Mouse (Mus musculus): ENCODE data around the gene Sbk2. TPM values are rescaled to one million over a fixed set of nuclear protein-coding genes. Genes with fewer than 3 reads are reported as not detected.

Gene Sbk2
- polyA plus RNA-seq, 1 experiment from 2014 or later, result 0.56 TPM

DNA sequence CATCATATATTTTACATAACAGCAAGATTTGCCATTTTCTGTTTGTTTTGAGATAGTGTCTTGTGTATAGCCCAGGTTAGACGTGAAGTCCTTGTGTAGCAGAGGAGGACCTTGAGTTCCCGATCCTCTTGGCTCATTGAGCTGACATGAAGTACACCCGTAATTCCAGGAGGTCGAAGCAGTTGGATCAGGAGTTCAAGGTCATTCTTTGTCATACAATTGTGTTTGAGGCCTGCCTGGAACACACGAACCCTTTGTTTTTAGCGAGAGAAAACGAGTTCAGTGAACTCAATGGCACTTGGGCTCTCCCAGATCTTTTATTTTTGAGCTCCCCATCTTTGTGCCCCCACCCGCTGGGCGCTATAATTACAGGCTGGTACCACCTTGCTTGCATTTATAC, 61.8 kb downstream of the Sbk2 start:
- Histone ChIP-seq H3K4me1 (ENCODE audit: control insufficient read depth, insufficient read depth, low read length) (no peaks in the 10 kb centered on the region), H3K4me2 (ENCODE audit: low read depth, low read length) (no peak overlapping the region), H3K27me3 (replicated peaks; ENCODE audit: control insufficient read depth, insufficient read depth, low read length) (no peaks in the 10 kb centered on the region; the same call in 1 of the 2 replicates), H3K9me3 (ENCODE audit: control insufficient read depth, low read length) (no peaks in the 10 kb centered on the region; the same call in 1 of the 2 replicates), H3K9ac (ENCODE audit: low read depth, low read length) (no peak overlapping the region), H3K27ac (ENCODE audit: low read length) (no peak overlapping the region), H3K36me3 (ENCODE audit: control insufficient read depth, insufficient read depth, low read length) (no peaks in the 10 kb centered on the region), H3K4me3 (ENCODE audit: low read length) (no peak overlapping the region)
- 75% methylated on average over 9 of the region's 9 CpGs for WGBS
- no peak for ATAC-seq

DNA sequence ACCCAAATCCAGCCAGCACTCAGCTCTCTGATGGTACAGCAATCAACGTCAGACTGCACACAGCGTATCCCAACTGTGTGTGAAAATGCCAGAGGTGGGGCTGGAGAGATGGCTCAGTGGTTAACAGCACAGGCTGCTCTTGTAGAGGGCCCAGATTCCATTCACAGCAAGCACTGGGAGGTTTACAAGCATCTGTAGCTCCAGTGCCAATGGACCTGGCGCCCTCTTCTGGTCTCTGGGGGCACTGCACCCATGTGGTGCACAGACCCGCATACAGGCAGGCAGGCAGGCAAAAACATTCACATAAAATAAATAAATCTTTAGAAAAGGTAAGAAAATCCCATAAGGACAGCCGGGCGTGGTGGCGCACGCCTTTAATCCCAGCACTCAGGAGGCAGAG, 63.0 kb downstream of the Sbk2 start:
- Histone ChIP-seq H3K27ac (ENCODE audit: low read length) (no peak overlapping the region), H3K9me3 (ENCODE audit: control insufficient read depth, low read length) (no peaks in the 10 kb centered on the region; the same call in 1 of the 2 replicates), H3K9ac (ENCODE audit: low read depth, low read length) (no peak overlapping the region), H3K4me3 (ENCODE audit: low read length) (no peak overlapping the region), H3K4me1 (ENCODE audit: control insufficient read depth, insufficient read depth, low read length) (no peaks in the 10 kb centered on the region), H3K4me2 (ENCODE audit: low read depth, low read length) (no peak overlapping the region), H3K36me3 (ENCODE audit: control insufficient read depth, insufficient read depth, low read length) (no peaks in the 10 kb centered on the region), H3K27me3 (replicated peaks; ENCODE audit: control insufficient read depth, insufficient read depth, low read length) (no peaks in the 10 kb centered on the region; the same call in 1 of the 2 replicates)
- no peak for ATAC-seq
- WGBS, result 52% methylated on average over 8 of the region's 8 CpGs

DNA sequence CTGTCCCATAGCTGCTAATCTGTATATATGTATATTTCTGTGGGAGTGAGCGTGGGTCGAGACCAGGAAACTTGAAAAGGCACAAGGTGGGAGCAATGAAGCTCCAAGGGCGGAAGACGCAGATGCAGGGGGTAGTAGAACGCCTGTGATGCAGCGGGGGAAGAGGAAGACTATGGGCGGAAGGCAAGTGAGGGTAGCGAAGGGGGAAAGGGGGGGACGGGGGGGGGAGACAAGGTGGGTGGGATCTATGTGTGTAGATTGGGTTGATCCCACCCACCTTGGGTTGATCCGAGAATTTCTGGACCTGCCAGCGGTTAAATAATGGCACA, 63.7 kb downstream of the Sbk2 start:
- H3K9me3 ChIP-seq (ENCODE audit: control insufficient read depth, low read length), result no peaks in the 10 kb centered on the region; the same call in 1 of the 2 replicates
- H3K27me3 ChIP-seq (replicated peaks; ENCODE audit: control insufficient read depth, insufficient read depth, low read length), result no peaks in the 10 kb centered on the region; the same call in 1 of the 2 replicates
- no peaks in the 10 kb centered on the region for H3K36me3 ChIP-seq (ENCODE audit: control insufficient read depth, insufficient read depth, low read length)
- H3K27ac ChIP-seq (ENCODE audit: low read length), result no peak overlapping the region
- H3K4me1 ChIP-seq (ENCODE audit: control insufficient read depth, insufficient read depth, low read length), result no peaks in the 10 kb centered on the region
- H3K9ac ChIP-seq (ENCODE audit: low read depth, low read length), result no peak overlapping the region
- no peak overlapping the region for H3K4me3 ChIP-seq (ENCODE audit: low read length)
- WGBS, result 35% methylated on average over 11 of the region's 11 CpGs
- ATAC-seq, result no peak
- no peak overlapping the region for H3K4me2 ChIP-seq (ENCODE audit: low read depth, low read length)

DNA sequence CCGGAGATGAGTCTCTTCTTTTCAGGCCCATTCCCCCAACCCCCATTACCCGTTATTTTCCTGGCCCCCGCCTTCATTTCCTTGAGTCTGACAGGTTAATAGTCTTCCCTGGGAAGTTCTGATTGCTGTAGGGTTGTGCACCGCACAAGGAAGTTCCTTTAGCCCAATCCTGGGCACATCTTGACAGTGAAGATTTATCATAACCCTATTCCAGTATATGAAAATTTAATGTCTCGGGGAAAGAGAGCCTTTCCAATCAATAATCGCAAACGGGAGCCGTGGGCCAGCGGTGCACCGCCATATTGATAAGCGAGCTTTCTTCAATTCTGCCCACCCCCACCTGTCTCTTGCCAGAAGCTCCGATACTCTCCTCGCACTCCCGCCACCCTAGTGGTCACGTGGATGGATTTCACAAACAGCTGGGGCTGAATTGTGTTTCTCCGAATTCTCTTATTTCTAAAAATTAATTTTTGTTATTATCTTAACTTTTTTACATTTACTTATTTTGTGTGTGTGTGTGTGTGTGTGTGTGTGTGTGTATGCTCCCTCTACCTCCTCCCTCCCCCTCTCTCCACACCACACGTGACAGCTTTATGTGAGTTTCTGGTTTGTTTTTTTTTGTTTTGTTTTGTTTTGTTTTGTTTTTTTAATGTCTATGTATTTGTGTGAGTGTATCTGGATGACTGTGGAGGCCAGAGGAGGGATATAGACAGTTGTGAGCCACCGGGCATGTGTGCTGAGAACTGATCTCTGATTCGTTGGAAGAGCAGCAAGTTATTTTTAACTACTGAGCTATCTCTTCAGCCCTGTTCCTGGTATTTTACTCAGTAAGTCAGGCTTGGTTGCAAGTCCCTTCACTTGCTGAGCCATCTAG, 64.3 kb downstream of the Sbk2 start:
- H3K9ac ChIP-seq (ENCODE audit: low read depth, low read length), result peak overlapping the region; percentile 53
- no peak overlapping the region for H3K27ac ChIP-seq (ENCODE audit: low read length)
- WGBS, result 6% methylated on average over 19 of the region's 19 CpGs
- H3K27me3 ChIP-seq (replicated peaks; ENCODE audit: control insufficient read depth, insufficient read depth, low read length), result no peaks in the 10 kb centered on the region; the same call in 1 of the 2 replicates
- H3K4me1 ChIP-seq (ENCODE audit: control insufficient read depth, insufficient read depth, low read length), result no peaks in the 10 kb centered on the region
- peak overlapping the region; percentile 29 for H3K4me3 ChIP-seq (ENCODE audit: low read length)
- peak; percentile 61; the same call in 1 of the 2 replicates for ATAC-seq
- H3K36me3 ChIP-seq (ENCODE audit: control insufficient read depth, insufficient read depth, low read length), result no peaks in the 10 kb centered on the region
- H3K9me3 ChIP-seq (ENCODE audit: control insufficient read depth, low read length), result no peaks in the 10 kb centered on the region; the same call in 1 of the 2 replicates
- peak overlapping the region; percentile 45 for H3K4me2 ChIP-seq (ENCODE audit: low read depth, low read length)

GRCm38 (mm10) chr7:4898851-4899648, 65.2 kb downstream of the Sbk2 start:
- Histone ChIP-seq H3K9me3 (ENCODE audit: control insufficient read depth, low read length) (no peaks in the 10 kb centered on the region; the same call in 1 of the 2 replicates), H3K4me3 (ENCODE audit: low read length) (peak overlapping the region; percentile 29), H3K4me1 (ENCODE audit: control insufficient read depth, insufficient read depth, low read length) (no peaks in the 10 kb centered on the region), H3K27me3 (replicated peaks; ENCODE audit: control insufficient read depth, insufficient read depth, low read length) (no peaks in the 10 kb centered on the region; the same call in 1 of the 2 replicates), H3K4me2 (ENCODE audit: low read depth, low read length) (peak overlapping the region; percentile 45), H3K9ac (ENCODE audit: low read depth, low read length) (peak overlapping the region; percentile 53), H3K36me3 (ENCODE audit: control insufficient read depth, insufficient read depth, low read length) (no peaks in the 10 kb centered on the region), H3K27ac (ENCODE audit: low read length) (no peak overlapping the region)
- ATAC-seq, result peak; percentile 61
- WGBS, result 18% methylated on average over 18 of the region's 18 CpGs

GRCm38 (mm10) chr7:4895186-4895585, 69.0 kb downstream of the Sbk2 start:
- WGBS, result 50% methylated on average over 11 of the region's 11 CpGs
- H3K4me1 ChIP-seq (ENCODE audit: control insufficient read depth, insufficient read depth, low read length), result no peaks in the 10 kb centered on the region
- no peak overlapping the region for H3K9ac ChIP-seq (ENCODE audit: low read depth, low read length)
- ATAC-seq, result no peak
- H3K36me3 ChIP-seq (ENCODE audit: control insufficient read depth, insufficient read depth, low read length), result no peaks in the 10 kb centered on the region
- no peak overlapping the region for H3K27ac ChIP-seq (ENCODE audit: low read length)
- no peaks in the 10 kb centered on the region; the same call in 1 of the 2 replicates for H3K27me3 ChIP-seq (replicated peaks; ENCODE audit: control insufficient read depth, insufficient read depth, low read length)
- H3K9me3 ChIP-seq (ENCODE audit: control insufficient read depth, low read length), result no peaks in the 10 kb centered on the region
- H3K4me3 ChIP-seq (ENCODE audit: low read length), result no peak overlapping the region
- no peak overlapping the region for H3K4me2 ChIP-seq (ENCODE audit: low read depth, low read length)

Other genes starting within 250 kb of the Sbk2 start
- gene Tmem150b, start 239.2 kb downstream of the Sbk2 start, polyA plus RNA-seq (2015; fragmentation: Nextera tagmentation; extraction: Ambion mirVana), result 4.4 and 5.4 TPM in 2 replicates
- 66.7 and 76.0 TPM in 2 replicates for gene Kmt5c, start 224.3 kb downstream of the Sbk2 start, polyA plus RNA-seq (2015; fragmentation: Nextera tagmentation; extraction: Ambion mirVana)
- gene Cox6b2, start 211.3 kb downstream of the Sbk2 start, polyA plus RNA-seq (2015; fragmentation: Nextera tagmentation; extraction: Ambion mirVana), result 38.1 and 50.6 TPM in 2 replicates
- not detected in 2 replicates for gene Fam71e2, start 193.1 kb downstream of the Sbk2 start, polyA plus RNA-seq (2015; fragmentation: Nextera tagmentation; extraction: Ambion mirVana)
- gene Il11, start 181.5 kb downstream of the Sbk2 start, polyA plus RNA-seq (2015; fragmentation: Nextera tagmentation; extraction: Ambion mirVana), result 0.09 TPM in 1 of 2 replicates, not detected in the other
- gene Tmem190, start 181.5 kb downstream of the Sbk2 start, polyA plus RNA-seq (2015; fragmentation: Nextera tagmentation; extraction: Ambion mirVana), result 0.75 and 1.0 TPM in 2 replicates
- gene Tmem238, start 174.8 kb downstream of the Sbk2 start, polyA plus RNA-seq (2015; fragmentation: Nextera tagmentation; extraction: Ambion mirVana), result 32.8 and 35.9 TPM in 2 replicates
- 320 and 345 TPM in 2 replicates for gene Rpl28, start 171.5 kb downstream of the Sbk2 start, polyA plus RNA-seq (2015; fragmentation: Nextera tagmentation; extraction: Ambion mirVana)
- gene Ube2s, start 151.8 kb downstream of the Sbk2 start, polyA plus RNA-seq (2015; fragmentation: Nextera tagmentation; extraction: Ambion mirVana), result 238 and 256 TPM in 2 replicates
- 0.12 and 0.15 TPM in 2 replicates for gene Shisa7, start 119.7 kb downstream of the Sbk2 start, polyA plus RNA-seq (2015; fragmentation: Nextera tagmentation; extraction: Ambion mirVana)
- gene Isoc2b, start 94.1 kb downstream of the Sbk2 start, polyA plus RNA-seq (2015; fragmentation: Nextera tagmentation; extraction: Ambion mirVana), result 17.8 and 22.9 TPM in 2 replicates
- 1.4 TPM in 2 replicates for gene Isoc2a, start 87.3 kb downstream of the Sbk2 start, polyA plus RNA-seq (2015; fragmentation: Nextera tagmentation; extraction: Ambion mirVana)
- not detected in 2 replicates for gene Gm36210, start 57.9 kb downstream of the Sbk2 start, polyA plus RNA-seq (2015; fragmentation: Nextera tagmentation; extraction: Ambion mirVana)
- 2.7 TPM in 2 replicates for gene Zfp628, start 49.2 kb downstream of the Sbk2 start, polyA plus RNA-seq (2015; fragmentation: Nextera tagmentation; extraction: Ambion mirVana)
- 3.1 and 3.6 TPM in 2 replicates for gene Nat14, start 42.4 kb downstream of the Sbk2 start, polyA plus RNA-seq (2015; fragmentation: Nextera tagmentation; extraction: Ambion mirVana)
- 3.6 and 3.7 TPM in 2 replicates for gene Ssc5d, start 38.6 kb downstream of the Sbk2 start, polyA plus RNA-seq (2015; fragmentation: Nextera tagmentation; extraction: Ambion mirVana)
- gene Sbk3, start 6.8 kb upstream of the Sbk2 start, polyA plus RNA-seq (2015; fragmentation: Nextera tagmentation; extraction: Ambion mirVana), result not detected in 2 replicates
- gene Zfp579, start 31.8 kb upstream of the Sbk2 start, polyA plus RNA-seq (2015; fragmentation: Nextera tagmentation; extraction: Ambion mirVana), result 20.3 and 21.7 TPM in 2 replicates
- 24.3 and 27.3 TPM in 2 replicates for gene Zfp524, start 50.0 kb upstream of the Sbk2 start, polyA plus RNA-seq (2015; fragmentation: Nextera tagmentation; extraction: Ambion mirVana)
- 25.4 and 27.1 TPM in 2 replicates for gene Fiz1, start 50.3 kb upstream of the Sbk2 start, polyA plus RNA-seq (2015; fragmentation: Nextera tagmentation; extraction: Ambion mirVana)
- 3.6 and 4.7 TPM in 2 replicates for gene Gm44973, start 51.1 kb upstream of the Sbk2 start, polyA plus RNA-seq (2015; fragmentation: Nextera tagmentation; extraction: Ambion mirVana)
- 3.5 and 4.0 TPM in 2 replicates for gene Zfp865, start 56.0 kb upstream of the Sbk2 start, polyA plus RNA-seq (2015; fragmentation: Nextera tagmentation; extraction: Ambion mirVana)
- gene Ccdc106, start 56.1 kb upstream of the Sbk2 start, polyA plus RNA-seq (2015; fragmentation: Nextera tagmentation; extraction: Ambion mirVana), result 10.1 and 13.7 TPM in 2 replicates
- gene 4632433K11Rik, start 69.7 kb upstream of the Sbk2 start, polyA plus RNA-seq (2015; fragmentation: Nextera tagmentation; extraction: Ambion mirVana), result not detected in 2 replicates
- gene Zfp784, start 74.0 kb upstream of the Sbk2 start, polyA plus RNA-seq (2015; fragmentation: Nextera tagmentation; extraction: Ambion mirVana), result 7.9 and 8.0 TPM in 2 replicates
- gene Zfp580, start 87.1 kb upstream of the Sbk2 start, polyA plus RNA-seq (2015; fragmentation: Nextera tagmentation; extraction: Ambion mirVana), result 18.2 and 20.2 TPM in 2 replicates
- gene U2af2, start 97.7 kb upstream of the Sbk2 start, polyA plus RNA-seq (2015; fragmentation: Nextera tagmentation; extraction: Ambion mirVana), result 107 and 112 TPM in 2 replicates
- gene Epn1, start 115.8 kb upstream of the Sbk2 start, polyA plus RNA-seq (2015; fragmentation: Nextera tagmentation; extraction: Ambion mirVana), result 75.0 and 87.4 TPM in 2 replicates
- gene Rfpl4, start 152.5 kb upstream of the Sbk2 start, polyA plus RNA-seq (2015; fragmentation: Nextera tagmentation; extraction: Ambion mirVana), result not detected in 2 replicates
- gene Rasl2-9, start 161.5 kb upstream of the Sbk2 start, polyA plus RNA-seq (2015; fragmentation: Nextera tagmentation; extraction: Ambion mirVana), result 0.67 and 0.80 TPM in 2 replicates
- not detected in 2 replicates for gene Vmn1r55, start 185.3 kb upstream of the Sbk2 start, polyA plus RNA-seq (2015; fragmentation: Nextera tagmentation; extraction: Ambion mirVana)
- gene Vmn1r56, start 232.3 kb upstream of the Sbk2 start, polyA plus RNA-seq (2015; fragmentation: Nextera tagmentation; extraction: Ambion mirVana), result not detected in 2 replicates

Data from intestine, embryonic 16.5 days (tissue).